Mouse (Mus musculus): ENCODE data around the gene Rpl7a. TPM values are rescaled to one million over a fixed set of nuclear protein-coding genes. Genes with fewer than 3 reads are reported as not detected.

Gene Rpl7a
- polyA plus RNA-seq, 1 experiment from 2014 or later = 614 TPM

DNA sequence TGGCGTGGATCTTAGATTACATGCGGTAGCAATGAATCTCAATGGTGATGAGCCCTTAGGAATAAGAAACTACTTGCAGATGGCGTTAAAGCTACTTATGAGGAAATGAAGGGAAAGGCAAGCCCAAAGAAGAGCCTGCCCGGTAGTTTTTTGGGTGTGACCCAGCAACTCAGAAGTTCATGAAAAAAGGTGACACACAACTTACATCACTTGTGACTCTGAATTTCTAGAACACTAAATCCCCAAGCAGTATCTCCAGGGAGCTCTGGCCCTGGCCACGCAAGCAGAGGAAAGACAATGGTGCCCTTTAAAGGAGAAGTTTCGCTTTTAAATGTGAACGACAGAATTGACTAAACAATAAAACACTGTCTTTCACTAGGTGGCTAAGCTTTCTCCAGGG is 7.3 kb upstream of the Rpl7a start:
- H3K4me3 ChIP-seq = peak overlapping the region; percentile 90
- H3K27me3 ChIP-seq = no peaks in the 10 kb centered on the region
- H3K9ac ChIP-seq = peak overlapping the region; percentile 80
- H3K9me3 ChIP-seq = no peaks in the 10 kb centered on the region
- H3K27ac ChIP-seq = peak overlapping the region; percentile 84
- H3K36me3 ChIP-seq = peaks cover 49% of the 10 kb centered on the region
- H3K4me2 ChIP-seq = peak overlapping the region; percentile 70
- no peak for ATAC-seq (ENCODE audit: borderline replicate concordance, extremely low read depth, low FRiP score, low TSS enrichment)
- H3K4me1 ChIP-seq = peaks cover 29% of the 10 kb centered on the region
- WGBS = 6% methylated on average over 7 of the region's 7 CpGs

DNA sequence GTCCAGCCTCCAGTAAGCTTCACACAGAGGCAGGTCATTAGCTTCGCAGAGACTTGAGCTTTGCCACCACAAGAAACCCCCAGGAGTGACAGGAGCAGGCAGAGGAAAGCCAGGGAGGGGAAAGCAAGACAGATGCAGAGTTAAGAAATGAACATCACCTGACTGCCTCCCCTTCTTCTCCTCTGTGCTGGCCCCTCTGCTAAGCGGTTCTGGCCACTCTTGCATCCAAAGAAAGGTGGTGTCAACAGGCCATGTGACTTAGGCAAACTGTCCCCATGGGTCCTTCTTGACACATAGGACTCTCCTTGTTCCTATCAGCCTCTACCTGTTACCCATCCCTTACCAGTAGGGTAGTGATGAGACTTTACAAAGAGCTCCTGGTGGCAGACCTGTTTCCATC is 4.6 kb upstream of the Rpl7a start:
- ATAC-seq (ENCODE audit: borderline replicate concordance, extremely low read depth, low FRiP score, low TSS enrichment) = no peak
- WGBS = 87% methylated on average over 2 of the region's 2 CpGs
- Histone ChIP-seq H3K27me3 (no peaks in the 10 kb centered on the region), H3K36me3 (peaks cover 34% of the 10 kb centered on the region), H3K9me3 (no peaks in the 10 kb centered on the region), H3K4me2 (no peak overlapping the region), H3K4me1 (peaks cover 43% of the 10 kb centered on the region), H3K4me3 (no peak overlapping the region), H3K27ac (no peak overlapping the region), H3K9ac (no peak overlapping the region)

DNA sequence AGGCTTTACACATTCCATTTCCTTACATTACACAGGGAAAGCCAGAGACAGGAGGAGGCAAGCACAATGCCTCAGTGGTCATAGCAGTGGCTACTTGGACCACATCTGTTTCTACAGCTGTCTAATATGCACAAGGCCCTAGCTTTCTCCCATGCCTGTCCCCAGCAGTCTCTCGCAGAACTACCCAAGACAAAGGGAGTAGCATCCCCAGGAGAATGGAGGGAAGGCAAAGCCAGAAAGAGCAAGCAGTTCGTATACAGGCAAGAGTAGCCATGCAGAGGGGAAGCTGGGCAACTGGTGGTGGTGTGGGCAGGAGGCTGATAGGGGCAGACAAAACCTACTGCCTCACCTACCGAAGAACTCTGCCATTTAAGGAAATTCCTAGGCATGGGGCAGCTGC is 4.1 kb upstream of the Rpl7a start:
- Histone ChIP-seq H3K4me3 (no peak overlapping the region), H3K27ac (no peak overlapping the region), H3K9ac (no peak overlapping the region), H3K36me3 (peaks cover 34% of the 10 kb centered on the region), H3K27me3 (no peaks in the 10 kb centered on the region), H3K4me1 (peaks cover 38% of the 10 kb centered on the region), H3K4me2 (no peak overlapping the region), H3K9me3 (no peaks in the 10 kb centered on the region)
- no peak for ATAC-seq (ENCODE audit: borderline replicate concordance, extremely low read depth, low FRiP score, low TSS enrichment)
- WGBS = 89% methylated on average over 3 of the region's 3 CpGs

DNA sequence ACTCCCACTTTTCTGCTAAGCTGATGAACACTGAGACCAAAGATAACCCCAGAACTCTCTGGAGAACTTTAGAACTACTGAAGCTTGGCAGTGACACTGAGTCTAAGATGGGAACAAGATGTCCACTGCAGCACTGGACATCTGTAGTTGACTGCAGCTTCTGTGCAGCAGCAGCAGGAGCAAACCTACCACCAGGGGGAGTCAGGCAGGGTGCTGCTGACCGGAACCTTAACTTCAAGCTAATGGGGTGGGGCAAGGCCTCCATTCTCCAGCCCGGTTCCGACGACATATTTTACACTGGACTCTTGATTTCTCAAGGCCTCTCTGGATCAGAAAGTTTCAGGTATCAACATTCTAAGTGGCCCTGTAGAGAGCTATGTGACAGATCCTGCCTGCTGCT is 3.5 kb upstream of the Rpl7a start:
- Histone ChIP-seq H3K27me3 (no peaks in the 10 kb centered on the region), H3K4me2 (no peak overlapping the region), H3K9ac (no peak overlapping the region), H3K27ac (no peak overlapping the region), H3K4me3 (no peak overlapping the region), H3K36me3 (peaks cover 39% of the 10 kb centered on the region), H3K4me1 (peaks cover 35% of the 10 kb centered on the region), H3K9me3 (no peaks in the 10 kb centered on the region)
- 48% methylated on average over 4 of the region's 4 CpGs for WGBS
- ATAC-seq (ENCODE audit: borderline replicate concordance, extremely low read depth, low FRiP score, low TSS enrichment) = no peak

DNA sequence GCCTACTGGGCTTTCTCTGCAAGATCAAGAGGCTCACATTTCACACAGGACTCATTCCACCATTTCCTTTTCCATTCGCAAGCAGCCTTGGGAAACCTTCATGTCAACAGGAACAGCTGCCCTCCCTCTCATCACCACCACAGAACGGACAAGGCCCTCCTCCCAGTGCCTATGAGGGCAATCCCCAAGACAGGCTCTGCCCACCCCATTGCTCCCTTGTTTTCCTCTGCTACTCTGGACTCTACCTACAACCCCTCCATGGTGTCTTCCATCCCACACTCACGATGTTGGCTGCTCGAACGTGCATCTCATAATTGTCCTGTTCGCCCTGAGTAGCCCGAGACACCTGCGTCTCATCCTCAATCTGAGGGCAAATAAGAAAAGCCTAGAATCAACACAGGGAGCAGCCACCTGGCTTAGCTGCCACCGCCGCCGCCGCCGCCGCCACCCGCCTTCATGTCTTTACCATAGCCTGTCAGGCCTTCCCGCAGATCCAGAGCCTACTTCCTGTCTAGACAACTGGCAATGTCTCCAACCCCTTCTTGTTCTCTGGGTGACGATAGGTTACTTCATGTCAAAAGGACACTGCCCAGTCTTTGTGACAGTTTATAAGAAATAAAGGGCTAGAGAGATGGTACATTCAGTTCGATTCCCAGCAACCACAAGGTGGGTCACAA is 1.7 kb upstream of the Rpl7a start:
- Histone ChIP-seq H3K4me3 (peak overlapping the region; percentile 69), H3K27ac (no peak overlapping the region; the same call in 1 of the 2 replicates), H3K4me1 (peaks cover 39% of the 10 kb centered on the region), H3K27me3 (no peaks in the 10 kb centered on the region), H3K9me3 (no peaks in the 10 kb centered on the region), H3K9ac (peak overlapping the region; percentile 78), H3K36me3 (peaks cover 57% of the 10 kb centered on the region), H3K4me2 (peak overlapping the region; percentile 80)
- no peak for ATAC-seq (ENCODE audit: borderline replicate concordance, extremely low read depth, low FRiP score, low TSS enrichment)
- WGBS = 75% methylated on average over 18 of the region's 18 CpGs

- no peaks in the 10 kb centered on the region for H3K27me3 ChIP-seq
- peak overlapping the region; percentile 69 for H3K4me3 ChIP-seq
- no peaks in the 10 kb centered on the region for H3K9me3 ChIP-seq
- H3K36me3 ChIP-seq = peaks cover 62% of the 10 kb centered on the region
- peak overlapping the region; percentile 83 for H3K27ac ChIP-seq
- peak overlapping the region; percentile 80 for H3K4me2 ChIP-seq
- peak overlapping the region; percentile 78 for H3K9ac ChIP-seq
- no peak for ATAC-seq (ENCODE audit: borderline replicate concordance, extremely low read depth, low FRiP score, low TSS enrichment)
- H3K4me1 ChIP-seq = peaks cover 36% of the 10 kb centered on the region
These were observed 1.2 kb upstream of the Rpl7a start for GRCm38 (mm10) chr2:26909387-26909784.

GRCm38 (mm10) chr2:26910994-26911765 is 616 bp downstream of the Rpl7a start:
- Histone ChIP-seq H3K36me3 (peaks cover 56% of the 10 kb centered on the region), H3K4me3 (peak overlapping the region; percentile 69), H3K4me2 (peak overlapping the region; percentile 80), H3K4me1 (peaks cover 50% of the 10 kb centered on the region), H3K27ac (peak overlapping the region; percentile 90), H3K27me3 (no peaks in the 10 kb centered on the region), H3K9me3 (no peaks in the 10 kb centered on the region), H3K9ac (peak overlapping the region; percentile 97)
- ATAC-seq (ENCODE audit: borderline replicate concordance, extremely low read depth, low FRiP score, low TSS enrichment) = peak; percentile 15; the same call in 1 of the 2 replicates
- under 1% methylated on average over 37 of the region's 37 CpGs for WGBS

- Histone ChIP-seq H3K27ac (no peak overlapping the region), H3K4me3 (peak overlapping the region; percentile 69), H3K4me1 (peaks cover 55% of the 10 kb centered on the region), H3K4me2 (peak overlapping the region; percentile 80), H3K9me3 (no peaks in the 10 kb centered on the region), H3K27me3 (no peaks in the 10 kb centered on the region), H3K9ac (peak overlapping the region; percentile 97), H3K36me3 (peaks cover 45% of the 10 kb centered on the region)
- WGBS = 63% methylated on average over 5 of the region's 5 CpGs
- no peak for ATAC-seq (ENCODE audit: borderline replicate concordance, extremely low read depth, low FRiP score, low TSS enrichment)
These were observed 1.7 kb downstream of the Rpl7a start for GRCm38 (mm10) chr2:26912253-26912770.

DNA sequence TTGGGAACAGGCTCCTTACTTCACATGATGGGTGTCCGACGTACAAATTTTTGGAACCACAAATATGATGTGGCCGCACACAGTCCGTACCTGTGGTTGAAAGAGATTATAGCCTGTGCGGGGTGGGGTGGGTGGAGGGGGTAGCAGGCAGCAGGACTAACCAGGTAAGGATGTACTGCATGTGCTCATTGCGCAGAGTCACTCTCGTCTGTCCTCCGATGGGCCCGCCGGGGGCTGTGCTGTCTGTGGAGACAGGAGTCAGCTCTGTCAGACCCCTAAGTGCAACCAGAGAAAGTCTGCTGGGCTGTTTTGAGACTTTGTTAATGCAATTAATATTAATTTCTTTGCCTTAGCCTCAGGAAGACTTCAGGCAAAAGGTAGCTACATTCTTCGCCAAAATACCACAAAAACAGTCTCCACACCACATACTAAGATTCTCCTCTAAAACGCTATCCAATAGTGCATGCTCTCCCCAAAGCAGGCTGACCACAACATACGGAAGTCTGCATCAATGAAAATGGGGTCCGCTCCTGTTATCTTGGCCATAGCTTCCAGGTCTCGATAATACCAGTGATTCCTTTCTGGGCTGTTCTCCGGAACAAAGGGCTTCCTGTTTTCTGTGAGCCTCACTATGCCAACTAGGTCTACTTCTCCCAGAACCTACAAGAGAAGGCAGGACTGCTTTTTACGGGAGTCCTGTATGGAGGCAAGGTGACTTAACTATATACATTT is 3.0 kb downstream of the Rpl7a start:
- no peak overlapping the region for H3K4me3 ChIP-seq
- peak overlapping the region; percentile 18; the same call in 1 of the 2 replicates for H3K27ac ChIP-seq
- H3K36me3 ChIP-seq = peaks cover 39% of the 10 kb centered on the region
- no peaks in the 10 kb centered on the region for H3K27me3 ChIP-seq
- no peaks in the 10 kb centered on the region for H3K9me3 ChIP-seq
- H3K4me1 ChIP-seq = peaks cover 54% of the 10 kb centered on the region
- WGBS = 76% methylated on average over 17 of the region's 17 CpGs
- H3K4me2 ChIP-seq = no peak overlapping the region
- no peak overlapping the region for H3K9ac ChIP-seq
- ATAC-seq (ENCODE audit: borderline replicate concordance, extremely low read depth, low FRiP score, low TSS enrichment) = no peak

DNA sequence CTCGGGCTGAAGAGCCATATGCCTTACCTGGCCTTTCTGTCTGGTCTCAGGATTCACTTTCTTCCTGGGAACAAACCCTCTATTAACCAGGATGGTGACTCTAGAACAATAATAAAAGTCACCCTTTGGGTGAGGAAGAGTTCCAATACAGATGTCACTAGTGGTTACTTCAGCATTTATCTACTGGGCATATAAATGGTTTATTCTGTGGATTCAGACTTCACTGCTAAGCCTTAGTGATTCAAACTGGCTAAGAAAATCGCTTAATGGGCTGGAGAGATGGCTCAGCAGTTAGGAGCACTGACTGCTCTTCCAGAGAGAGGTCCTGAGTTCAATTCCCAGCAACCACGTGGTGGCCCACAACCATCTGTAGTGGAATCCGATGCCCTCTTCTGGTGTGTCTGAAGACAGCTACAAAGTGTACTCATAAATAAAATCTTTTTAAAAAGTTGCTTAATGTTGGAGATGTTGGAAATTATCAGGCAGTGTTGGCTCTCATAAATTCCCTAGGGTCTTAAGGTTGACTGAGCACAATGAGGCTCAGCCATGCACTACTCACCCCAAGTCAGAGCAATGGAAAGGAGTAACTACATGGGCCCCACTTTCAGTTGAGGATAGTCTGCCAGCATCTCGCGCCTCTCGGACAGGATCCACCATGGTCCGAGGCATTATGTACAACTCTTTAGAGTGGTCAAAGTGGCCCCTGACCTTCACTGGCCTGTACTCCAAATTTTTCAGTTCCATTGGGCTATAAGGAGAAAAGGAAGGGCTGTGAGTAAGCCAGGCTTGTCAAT is 3.8 kb downstream of the Rpl7a start:
- 0 out of 2 replicates have a peak overlapping the region, but pooled peaks have one; percentile 18 for H3K27ac ChIP-seq

More for the DNA sequence above, 3.8 kb downstream of the Rpl7a start:
- Histone ChIP-seq H3K4me1 (peaks cover 46% of the 10 kb centered on the region), H3K4me3 (no peak overlapping the region; the same call in 1 of the 2 replicates), H3K27me3 (no peaks in the 10 kb centered on the region), H3K4me2 (peak overlapping the region; percentile 96; the same call in 1 of the 2 replicates), H3K9me3 (no peaks in the 10 kb centered on the region), H3K36me3 (peaks cover 47% of the 10 kb centered on the region), H3K9ac (no peak overlapping the region)
- no peak for ATAC-seq (ENCODE audit: borderline replicate concordance, extremely low read depth, low FRiP score, low TSS enrichment)
- 56% methylated on average over 8 of the region's 8 CpGs for WGBS
